Mouse (Mus musculus) layer of hippocampus, adult 11-12 months (tissue): ENCODE results near the gene Dctn1.
"Not testable (repeated sequence)": the region's sequence is repeated elsewhere in the genome, so short reads cannot be mapped to it uniquely, and the experiment has no call there.

ENCODE experiments used
- DNase-seq: peaks from one replicate; pipeline ENCODE4 v3.0.0; 2022; ENCODE audit warnings: low spot score

Dctn1 gene

DNA sequence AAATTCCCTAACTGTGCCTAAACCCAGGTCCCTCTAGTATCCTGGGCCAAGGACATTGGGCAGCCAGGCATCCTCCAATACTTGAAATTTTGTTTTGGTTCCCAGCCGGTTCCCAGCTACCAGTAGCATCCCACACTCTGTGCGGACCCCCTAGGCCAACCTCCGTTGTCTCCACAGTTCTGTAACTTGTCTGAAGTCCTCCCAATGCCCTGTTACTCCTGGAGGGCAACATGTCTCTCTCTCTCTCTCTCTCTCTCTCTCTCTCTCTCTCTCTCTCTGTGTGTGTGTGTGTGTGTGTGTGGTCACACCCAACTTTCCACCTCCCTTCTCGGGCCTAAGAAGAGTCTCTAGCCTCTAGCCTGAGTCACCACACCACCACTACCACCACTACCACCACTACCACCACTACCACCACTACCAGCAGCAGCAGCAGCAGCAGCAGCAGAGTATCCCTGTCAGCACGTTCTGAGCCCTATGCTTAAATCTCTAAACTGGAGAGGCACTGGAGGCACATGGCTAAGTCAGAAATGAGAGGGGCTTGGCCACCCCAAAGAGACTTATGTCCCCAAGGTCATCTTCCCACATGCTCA, 29.3 kb upstream of the Dctn1 start:
- DNase-seq, result no peak

DNA sequence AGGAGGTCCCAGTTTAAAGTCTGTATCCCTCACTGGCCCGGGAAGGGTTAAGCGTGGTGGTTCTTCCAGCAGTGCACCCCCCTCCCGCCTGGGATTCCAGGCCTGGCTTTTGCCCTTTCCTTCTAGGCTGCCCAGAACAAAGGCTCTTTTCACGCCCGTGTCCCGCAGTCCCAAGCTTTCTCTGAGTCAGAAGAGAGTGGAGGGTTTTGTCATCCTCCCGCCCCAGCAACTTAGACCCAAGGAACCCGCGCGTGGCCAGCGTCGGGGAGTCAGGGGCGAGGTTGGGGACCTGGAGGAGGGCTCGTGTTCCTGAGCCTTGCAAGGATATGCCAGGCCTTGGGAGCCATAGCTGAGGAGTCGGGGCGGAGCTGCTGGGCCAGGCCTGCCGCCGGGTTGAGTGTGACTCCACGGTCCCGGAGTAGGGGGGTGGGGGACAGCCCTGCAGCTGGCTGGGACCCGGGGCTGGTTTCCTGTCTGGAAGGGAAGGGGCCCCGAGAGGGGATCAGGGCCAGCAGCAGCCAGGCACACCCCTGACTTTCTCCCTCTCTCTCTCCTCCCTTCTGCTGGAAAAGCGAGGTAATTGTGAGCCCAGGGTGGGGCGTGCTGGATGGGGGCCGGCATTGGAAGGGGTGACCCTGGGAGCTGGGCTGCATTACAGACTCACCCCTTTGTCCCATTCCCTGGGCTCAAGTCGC, 28.7 kb upstream of the Dctn1 start:
- DNase-seq, result peak; percentile 67

- DNase-seq, result peak; percentile 85
Measured at GRCm38 (mm10) chr6:83137576-83137950, 28.2 kb upstream of the Dctn1 start.

DNA sequence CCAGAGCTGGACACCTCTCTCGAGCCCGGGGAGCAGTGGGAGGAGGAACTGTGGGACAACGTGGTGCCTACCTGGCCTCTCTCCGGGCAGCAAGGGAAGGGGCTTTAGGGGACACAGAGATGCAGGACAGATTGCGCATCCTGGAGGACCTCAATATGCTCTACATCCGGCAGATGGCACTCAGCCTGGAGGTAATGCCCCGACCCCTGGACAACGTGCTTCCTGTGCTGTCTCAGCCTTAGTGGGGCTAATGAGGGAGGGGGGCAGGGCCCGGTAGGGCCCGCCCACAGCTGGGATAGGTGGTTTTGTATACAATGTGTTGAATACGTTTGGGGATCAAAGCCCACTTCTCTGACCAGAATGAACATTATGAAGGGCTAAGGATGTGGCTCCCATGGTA, 27.7 kb upstream of the Dctn1 start:
- DNase-seq, result no peak

GRCm38 (mm10) chr6:83140044-83140443, 25.7 kb upstream of the Dctn1 start:
- no peak for DNase-seq

DNA sequence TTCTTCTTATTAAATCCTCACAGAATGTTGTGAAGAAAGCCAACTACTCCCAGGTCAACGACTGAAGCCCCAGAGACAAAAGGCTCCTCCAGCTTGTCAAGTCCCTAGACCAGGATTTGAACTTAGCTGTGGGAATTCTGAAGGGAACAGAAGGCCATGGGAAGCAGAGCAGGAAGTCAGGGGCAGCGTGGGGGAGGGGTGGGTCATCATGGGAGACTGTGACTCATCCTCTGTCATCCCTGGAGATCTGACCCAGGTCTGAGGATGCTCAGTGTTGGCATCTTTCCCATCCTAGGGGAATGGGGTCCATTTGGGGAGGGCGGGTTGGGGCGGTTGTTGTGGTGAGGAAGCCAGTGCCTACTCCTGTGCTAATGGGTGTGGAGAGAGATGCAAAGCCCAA, 24.1 kb upstream of the Dctn1 start:
- no peak for DNase-seq

- peak; percentile 74 for DNase-seq
Measured at GRCm38 (mm10) chr6:83142211-83142731, 23.4 kb upstream of the Dctn1 start.

- no peak for DNase-seq
Measured at GRCm38 (mm10) chr6:83142886-83143285, 22.8 kb upstream of the Dctn1 start.

GRCm38 (mm10) chr6:83145209-83145608, 20.5 kb upstream of the Dctn1 start:
- no peak for DNase-seq

- no peak for DNase-seq
Measured at GRCm38 (mm10) chr6:83145805-83146204, 19.9 kb upstream of the Dctn1 start.

DNA sequence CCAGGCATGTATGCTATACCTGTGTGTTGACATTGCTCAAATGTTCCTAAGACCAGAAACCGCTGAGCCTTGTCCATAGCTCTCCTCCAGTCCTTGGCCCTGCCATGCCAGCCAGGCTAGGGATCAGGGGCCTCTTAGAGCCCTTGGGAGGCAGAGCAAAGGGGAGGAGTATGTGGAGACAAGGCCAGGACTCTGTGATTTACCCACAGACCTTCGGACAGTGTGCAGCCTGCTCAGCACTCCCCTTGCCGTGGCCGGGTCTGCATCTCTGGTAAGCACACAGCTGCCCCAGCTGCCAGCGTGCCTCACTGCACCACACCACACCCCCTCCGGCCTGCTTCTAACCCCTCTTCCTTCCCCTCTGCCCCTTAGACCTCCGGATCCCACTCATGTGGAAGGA, 18.4 kb upstream of the Dctn1 start:
- no peak for DNase-seq

DNA sequence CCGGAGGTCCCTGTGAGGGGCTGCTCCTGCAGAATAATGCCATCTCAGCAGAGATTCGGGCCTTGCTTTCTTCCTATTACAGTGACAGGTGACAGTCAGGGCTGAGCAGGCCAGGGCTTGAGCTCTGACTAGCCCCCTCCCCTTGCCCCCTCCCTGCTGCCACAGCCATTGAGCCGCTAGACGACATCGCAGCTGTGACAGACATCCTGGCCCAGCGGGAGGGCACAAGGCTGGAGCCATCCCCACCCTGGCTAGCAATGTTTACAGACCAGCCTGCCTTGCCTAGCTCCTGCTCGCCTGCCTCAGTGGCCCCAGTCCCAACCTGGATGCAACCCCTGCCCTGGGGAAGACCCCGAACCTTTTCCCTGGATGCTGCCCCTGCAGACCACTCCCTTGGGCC, 14.0 kb upstream of the Dctn1 start:
- no peak for DNase-seq

DNA sequence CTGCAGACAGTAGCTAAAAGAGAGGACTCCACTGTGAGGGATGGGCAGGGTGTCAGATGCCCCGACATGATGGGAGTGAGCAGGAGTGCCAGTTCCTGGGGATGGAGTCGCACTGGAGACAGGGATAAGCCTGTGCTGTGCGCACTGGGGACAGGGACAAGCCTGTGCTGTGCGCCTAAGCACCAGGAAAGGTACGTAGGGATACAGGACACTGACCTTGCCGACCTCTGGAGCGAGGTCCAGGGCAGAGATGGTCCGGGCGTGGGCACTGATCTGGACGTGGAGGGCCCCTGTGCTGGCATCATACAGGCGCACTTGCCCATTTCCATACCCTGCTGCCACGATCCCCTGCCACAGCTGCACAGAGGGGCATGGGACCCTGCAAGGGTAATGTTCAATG, 12.7 kb upstream of the Dctn1 start:
- DNase-seq, result no peak

GRCm38 (mm10) chr6:83153485-83153884, 12.2 kb upstream of the Dctn1 start:
- no peak for DNase-seq

DNA sequence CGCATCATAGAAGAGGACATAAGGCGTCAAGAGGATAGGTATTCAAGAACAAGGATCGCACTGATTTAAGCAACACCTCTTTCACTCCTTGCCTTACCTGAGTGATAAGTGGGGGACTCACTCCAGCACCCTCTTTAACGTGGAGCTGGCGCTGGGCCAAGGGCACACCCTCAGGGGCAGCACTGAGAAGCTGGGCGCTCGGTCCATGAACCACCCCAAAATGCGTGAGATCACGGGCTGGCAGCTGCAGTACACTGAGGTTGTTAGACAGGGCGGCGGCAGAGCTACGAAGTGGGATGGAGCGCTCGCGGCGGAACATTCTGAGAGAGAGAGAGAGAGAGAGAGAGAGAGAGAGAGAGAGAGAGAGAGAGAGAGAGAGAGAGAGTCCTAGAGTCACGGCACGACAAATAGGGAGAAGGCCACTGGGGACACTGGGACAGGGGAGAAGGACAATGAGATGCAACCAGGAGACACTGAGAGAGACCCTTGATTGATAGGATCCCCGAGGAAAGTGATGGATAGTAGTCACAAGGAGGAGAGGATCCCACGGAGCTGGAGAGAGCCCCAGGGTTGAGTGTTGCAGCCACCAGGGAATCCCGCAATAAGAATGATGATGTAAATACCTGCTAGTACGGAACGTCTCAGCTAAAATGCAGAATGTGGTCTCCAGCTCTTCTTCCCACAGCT, 10.0 kb upstream of the Dctn1 start:
- DNase-seq, result no peak

GRCm38 (mm10) chr6:83156259-83156684, 9.4 kb upstream of the Dctn1 start, which contains the start of the genes Wdr54 and 1700003E16Rik:
TSS of gene Wdr54 (minus strand) at chr6:83156397.
TSS of gene 1700003E16Rik (plus strand) at chr6:83156404.
- DNase-seq, result peak; percentile 76

DNA sequence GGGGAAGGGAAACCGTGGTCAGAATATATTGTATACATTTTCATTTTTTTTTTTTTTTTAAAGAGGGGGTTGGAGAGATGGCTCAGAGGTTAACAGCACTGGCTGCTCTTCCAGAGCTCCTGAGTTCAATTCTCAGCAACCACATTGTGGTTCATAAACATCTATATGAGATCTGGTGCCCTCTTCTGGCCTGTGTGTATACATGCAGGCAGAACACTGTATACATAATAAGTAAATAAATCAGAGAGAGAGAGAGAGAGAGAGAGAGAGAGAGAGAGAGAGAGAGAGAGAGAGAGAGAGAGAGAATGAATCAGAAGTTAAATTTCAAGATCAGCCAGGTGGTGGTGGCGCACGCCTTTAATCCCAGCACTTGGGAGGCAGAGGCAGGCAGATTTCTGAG, 6.3 kb upstream of the Dctn1 start:
- DNase-seq, result not testable (repeated sequence)

- DNase-seq, result no peak
Measured at GRCm38 (mm10) chr6:83161442-83161841, 4.3 kb upstream of the Dctn1 start.

GRCm38 (mm10) chr6:83161921-83162641, 3.6 kb upstream of the Dctn1 start:
- no peak for DNase-seq

GRCm38 (mm10) chr6:83162701-83163100, 3.0 kb upstream of the Dctn1 start:
- DNase-seq, result no peak

DNA sequence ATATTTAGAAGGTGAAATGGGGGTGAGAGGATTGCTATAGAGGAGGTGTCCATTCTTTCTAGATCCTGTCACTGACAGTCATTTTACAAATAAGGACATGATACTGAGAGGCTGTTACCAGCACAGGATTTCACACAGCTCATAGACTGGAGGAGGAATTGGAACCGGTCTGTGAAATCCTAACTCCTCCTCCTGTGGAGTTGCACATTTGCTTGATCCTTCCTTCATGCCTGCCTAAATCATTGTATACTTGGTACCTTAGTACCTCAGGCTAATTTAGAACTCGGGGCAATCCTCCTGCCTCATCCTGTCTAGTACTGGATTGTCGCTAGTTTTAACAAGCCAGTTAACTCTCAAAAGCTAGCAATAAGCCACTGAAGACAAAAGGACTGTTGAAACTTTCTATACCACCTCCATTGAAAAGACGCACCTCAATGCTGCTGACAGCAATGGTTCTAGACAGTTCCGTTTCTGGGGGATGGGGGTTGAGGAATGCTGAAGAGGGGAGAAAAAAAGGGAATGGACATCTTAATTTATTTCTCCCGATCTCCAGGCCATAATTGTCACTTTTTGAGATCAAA, 604 bp upstream of the Dctn1 start:
- no peak for DNase-seq

- DNase-seq, result no peak
Measured at GRCm38 (mm10) chr6:83166243-83166630, 517 bp downstream of the Dctn1 start.
